Mouse (Mus musculus): ENCODE measurements at regions not wholly inside any gene's neighbourhood (a gene's known extent, or its start where the extent isn't known, plus 50 kb on each side); places are given as distances from the start of the nearest gene placed in this dataset.
"Not testable (repeated sequence)": the region's sequence is repeated elsewhere in the genome, so short reads cannot be mapped to it uniquely, and the experiment has no call there.

GRCm38 (mm10) chr8:97234551-97235107, 1346.3 kb upstream of the Got2 start:
- DNase-seq, result no peak

GRCm38 (mm10) chr8:97232619-97233376, 1344.5 kb upstream of the Got2 start:
- no peak for DNase-seq

- DNase-seq, result no peak
Observed at GRCm38 (mm10) chr8:97231652-97232051, 1343.3 kb upstream of the Got2 start.

GRCm38 (mm10) chr8:97191806-97192205, 1303.5 kb upstream of the Got2 start:
- DNase-seq, result no peak

GRCm38 (mm10) chr8:97183831-97184230, 1295.5 kb upstream of the Got2 start:
- not testable (repeated sequence) for DNase-seq

- not testable (repeated sequence) for DNase-seq
Observed at GRCm38 (mm10) chr8:97182456-97182855, 1294.1 kb upstream of the Got2 start.

Small RNA genes in the stretch of these regions (microRNA-seq; reads per million reads assigned to microRNA genes)
- gene Gm26399, result 0 reads per million in 2 experiments

Measured in gastrocnemius, postnatal 10 days (tissue).